Mouse (Mus musculus): ENCODE data around the gene Scgb2b24.

The Scgb2b24 gene

GRCm38 (mm10) chr7:33739212-33739611 is at the start of gene Scgb2b24:
TSS of gene Scgb2b24 (minus strand) at chr7:33739312.
- DNase-seq (ENCODE audit: low spot score) = no peak

- DNase-seq (ENCODE audit: low spot score) = no peak
These were observed 4.4 kb upstream of the Scgb2b24 start, which contains the start of gene Scgb1b24 for GRCm38 (mm10) chr7:33743499-33743898. TSS of gene Scgb1b24 (plus strand) at chr7:33743799.

DNA sequence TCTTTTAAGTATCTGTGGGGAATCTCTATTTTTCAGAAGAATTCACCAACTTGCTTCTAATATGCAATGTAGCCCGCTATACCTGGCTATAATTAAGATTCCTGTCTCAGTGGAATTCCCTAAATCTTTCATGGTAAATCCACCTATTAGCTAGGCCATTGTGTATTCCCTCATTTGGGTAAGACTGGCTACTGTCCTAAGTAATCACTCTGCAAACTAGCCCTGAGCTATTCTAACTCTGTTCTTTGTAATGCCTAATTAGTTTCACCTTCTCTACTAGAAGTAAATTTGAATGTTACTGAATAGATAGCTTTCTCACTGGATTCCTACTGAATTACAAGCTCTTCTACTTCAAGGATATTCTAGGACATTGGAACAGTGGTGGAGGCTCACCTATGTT is 49.2 kb downstream of the Scgb2b24 start:
- no peak for DNase-seq (ENCODE audit: low spot score)

Data from urinary bladder, postnatal 10 days (tissue).